Mouse (Mus musculus): Measurements from ENCODE around the gene Gm20830. TPM values are rescaled to one million over a fixed set of nuclear protein-coding genes. Genes with fewer than 3 reads are reported as not detected.
"Not testable (repeated sequence)": the region's sequence is repeated elsewhere in the genome, so short reads cannot be mapped to it uniquely, and the experiment has no call there.

Gm20830 gene
- polyA plus RNA-seq (2012; rRNA removed), result not detected in 2 replicates

- DNase-seq; H3K4me3 ChIP-seq (replicated peaks; ENCODE audit: extremely low read depth, low read depth, low read length); H3K4me1 ChIP-seq (ENCODE audit: control insufficient read depth, insufficient read depth, low read length): not testable (repeated sequence)
- no CpG with 5 or more reads among the region's 3 CpGs for WGBS
Measured at GRCm38 (mm10) chrY:6918182-6918581, at the start of gene Gm20830. Gm20830 (minus strand) TSS chrY:6918282.

Other genes starting within 250 kb of the Gm20830 start
- gene Gm21719, start 235.4 kb downstream of the Gm20830 start, polyA plus RNA-seq (2012; rRNA removed), result not detected in 2 replicates

Data from lung, adult 2 months (tissue).